Mouse (Mus musculus) bone marrow, adult 2 months (tissue): ENCODE data around the gene Sh3rf1. TPM values are rescaled to one million over a fixed set of nuclear protein-coding genes. Genes with fewer than 3 reads are reported as not detected.

Experiments
- H3K27ac ChIP-seq: fragments of 200-500 bp; 2 replicates; pipeline ENCODE4 v1.5.1; 2012; ENCODE audit warnings: low read depth, mild to moderate bottlenecking, control low read depth, inconsistent platforms, low read length; ENCODE audit not compliant: control insufficient read depth, poor library complexity, insufficient read depth
- H3K4me1 ChIP-seq: fragments of 200-500 bp; 2 replicates; pipeline ENCODE4 v1.6.1; 2011; ENCODE audit warnings: low read length; ENCODE audit not compliant: control insufficient read depth, insufficient read depth
- H3K4me3 ChIP-seq: fragments of 200-500 bp; replicated peaks from 2 replicates; pipeline ENCODE3; 2011; ENCODE audit warnings: mild to moderate bottlenecking, low read depth, low read length, control low read depth; ENCODE audit not compliant: control insufficient read depth
- CTCF ChIP-seq: fragments of 200-500 bp; IDR thresholded peaks from 2 replicates; pipeline ENCODE4 v1.5.1; 2011; ENCODE audit warnings: low read length, control low read depth; ENCODE audit not compliant: control insufficient read depth, insufficient read depth
- POLR2A ChIP-seq: fragments of 200-500 bp; IDR thresholded peaks from 2 replicates; pipeline ENCODE4 v1.6.1; 2011; ENCODE audit warnings: low read depth, mild to moderate bottlenecking, control low read depth, low read length, borderline replicate concordance; ENCODE audit not compliant: control insufficient read depth
- WGBS: fragments of 180-500 bp; shearing (Covaris S2); methylation state at CpG from one replicate; pipeline ENCODE4 v1.1.7; 2018; 5-methylcytosine and 5-hydroxymethylcytosine counted together
- polyA plus RNA-seq: library from polyadenylated mRNA; stranded (reverse); fragments of >200 nt; gene quantifications from 2 replicates; pipeline ENCODE4 v1.2.4, GENCODE M21; 2011; ENCODE audit warnings: low replicate concordance; ENCODE audit not compliant: missing spikeins, insufficient read depth, insufficient read length

The Sh3rf1 gene
- polyA plus RNA-seq, 1 experiment: 2.4 TPM

- no peak overlapping the region for H3K27ac ChIP-seq
- H3K4me3 ChIP-seq: no peak overlapping the region
- H3K4me1 ChIP-seq: no peaks in the 10 kb centered on the region
- 55% methylated on average over 5 of the region's 5 CpGs for WGBS
- no peak for TF ChIP-seq POLR2A
- TF ChIP-seq CTCF: no peak
Measured at GRCm38 (mm10) chr8:61185274-61186198, 38.1 kb upstream of the Sh3rf1 start.

- TF ChIP-seq CTCF: no peak
- no peaks in the 10 kb centered on the region for H3K4me1 ChIP-seq
- H3K27ac ChIP-seq: no peak overlapping the region
- no peak overlapping the region for H3K4me3 ChIP-seq
- 78% methylated on average over 5 of the region's 5 CpGs for WGBS
Measured at GRCm38 (mm10) chr8:61194306-61194925, 29.3 kb upstream of the Sh3rf1 start.

GRCm38 (mm10) chr8:61200254-61200887, 23.3 kb upstream of the Sh3rf1 start:
- TF ChIP-seq POLR2A (no peak), CTCF (no peak)
- WGBS: 48% methylated on average over 6 of the region's 6 CpGs
- no peaks in the 10 kb centered on the region for H3K4me1 ChIP-seq

GRCm38 (mm10) chr8:61203035-61203826, 20.4 kb upstream of the Sh3rf1 start:
- Histone ChIP-seq H3K4me1 (no peaks in the 10 kb centered on the region), H3K4me3 (no peak overlapping the region), H3K27ac (no peak overlapping the region)
- 80% methylated on average over 5 of the region's 5 CpGs for WGBS
- TF ChIP-seq CTCF: no peak

More at GRCm38 (mm10) chr8:61200254-61200887, 23.3 kb upstream of the Sh3rf1 start:
- Histone ChIP-seq H3K4me3 (no peak overlapping the region), H3K27ac (no peak overlapping the region)

GRCm38 (mm10) chr8:61206876-61207275, 16.8 kb upstream of the Sh3rf1 start:
- TF ChIP-seq CTCF (no peak), POLR2A (no peak)
- WGBS: 57% methylated on average over 2 of the region's 2 CpGs
- Histone ChIP-seq H3K4me3 (no peak overlapping the region), H3K4me1 (no peaks in the 10 kb centered on the region), H3K27ac (no peak overlapping the region)

- 76% methylated on average over 4 of the region's 4 CpGs for WGBS
- Histone ChIP-seq H3K4me3 (no peak overlapping the region), H3K27ac (no peak overlapping the region), H3K4me1 (no peaks in the 10 kb centered on the region)
- TF ChIP-seq CTCF (no peak), POLR2A (no peak)
Measured at GRCm38 (mm10) chr8:61207636-61208035, 16.0 kb upstream of the Sh3rf1 start.

GRCm38 (mm10) chr8:61208719-61209118, 15.0 kb upstream of the Sh3rf1 start:
- no peak for TF ChIP-seq CTCF
- no peak for TF ChIP-seq POLR2A
- Histone ChIP-seq H3K4me1 (no peaks in the 10 kb centered on the region), H3K27ac (no peak overlapping the region), H3K4me3 (no peak overlapping the region)
- 82% methylated on average over 9 of the region's 9 CpGs for WGBS

- no peak overlapping the region for H3K4me3 ChIP-seq
- no peaks in the 10 kb centered on the region for H3K4me1 ChIP-seq
- TF ChIP-seq CTCF: no peak
- no peak for TF ChIP-seq POLR2A
- H3K27ac ChIP-seq: no peak overlapping the region
- 84% methylated on average over 8 of the region's 8 CpGs for WGBS
Measured at GRCm38 (mm10) chr8:61210836-61211235, 12.8 kb upstream of the Sh3rf1 start.
